Mouse (Mus musculus) left cerebral cortex, adult 8-10 months (tissue): ENCODE data around the gene Lhfp. TPM values are rescaled to one million over a fixed set of nuclear protein-coding genes. Genes with fewer than 3 reads are reported as not detected.
"Not testable (repeated sequence)": the region's sequence is repeated elsewhere in the genome, so short reads cannot be mapped to it uniquely, and the experiment has no call there.

Experiments
- DNase-seq, 2 experiments: peaks; one replicate each; pipeline ENCODE4 v3.0.0; 2022; ENCODE audit warnings: low spot score in 2 of 2
- total RNA-seq, 4 experiments: library from RNA; stranded (reverse); gene quantifications; 2 replicates each; pipeline ENCODE4 v1.2.4; 2022

Lhfp gene
- total RNA-seq, 4 experiments from 2014 or later: 22.4 to 26.7 (median 24.0) TPM

GRCm38 (mm10) chr3:53210691-53211526 lies 169.6 kb downstream of the Lhfp start:
- no peak for DNase-seq

GRCm38 (mm10) chr3:53212599-53212998 lies 171.3 kb downstream of the Lhfp start:
- DNase-seq: no peak

- no peak for DNase-seq
These were observed 172.0 kb downstream of the Lhfp start for GRCm38 (mm10) chr3:53213346-53213745.

- no peak for DNase-seq
These were observed 172.5 kb downstream of the Lhfp start for GRCm38 (mm10) chr3:53213746-53214271.

GRCm38 (mm10) chr3:53214386-53214785 lies 173.1 kb downstream of the Lhfp start:
- DNase-seq: no peak

- no peak for DNase-seq
These were observed 176.4 kb downstream of the Lhfp start for GRCm38 (mm10) chr3:53217697-53218096.

GRCm38 (mm10) chr3:53221531-53222272 lies 180.4 kb downstream of the Lhfp start:
- no peak for DNase-seq

- DNase-seq: no peak
These were observed 182.8 kb downstream of the Lhfp start for GRCm38 (mm10) chr3:53224141-53224540.

GRCm38 (mm10) chr3:53225774-53226173 lies 184.4 kb downstream of the Lhfp start:
- DNase-seq: no peak

GRCm38 (mm10) chr3:53226223-53226622 lies 184.9 kb downstream of the Lhfp start:
- DNase-seq: no peak

GRCm38 (mm10) chr3:53227866-53228265 lies 186.5 kb downstream of the Lhfp start:
- DNase-seq: no peak

GRCm38 (mm10) chr3:53230562-53230961 lies 189.2 kb downstream of the Lhfp start:
- DNase-seq: no peak

GRCm38 (mm10) chr3:53231112-53231511 lies 189.8 kb downstream of the Lhfp start:
- DNase-seq: no peak

- DNase-seq: not testable (repeated sequence)
These were observed 191.1 kb downstream of the Lhfp start for GRCm38 (mm10) chr3:53232411-53232810.

GRCm38 (mm10) chr3:53234689-53235088 lies 193.4 kb downstream of the Lhfp start:
- no peak for DNase-seq

- DNase-seq: no peak
These were observed 195.1 kb downstream of the Lhfp start for GRCm38 (mm10) chr3:53236471-53236870.

- no peak for DNase-seq
These were observed 198.8 kb downstream of the Lhfp start for GRCm38 (mm10) chr3:53240150-53240549.

- no peak for DNase-seq
These were observed 204.4 kb downstream of the Lhfp start for GRCm38 (mm10) chr3:53245571-53246208.

- no peak for DNase-seq
These were observed 205.8 kb downstream of the Lhfp start for GRCm38 (mm10) chr3:53247102-53247501.

- no peak for DNase-seq
These were observed 207.0 kb downstream of the Lhfp start for GRCm38 (mm10) chr3:53248158-53248874.

GRCm38 (mm10) chr3:53252556-53252955 lies 211.2 kb downstream of the Lhfp start:
- DNase-seq: no peak
